Comparison of ENCODE assay signal across 12 mouse cellular contexts in the genomic region with DNA sequence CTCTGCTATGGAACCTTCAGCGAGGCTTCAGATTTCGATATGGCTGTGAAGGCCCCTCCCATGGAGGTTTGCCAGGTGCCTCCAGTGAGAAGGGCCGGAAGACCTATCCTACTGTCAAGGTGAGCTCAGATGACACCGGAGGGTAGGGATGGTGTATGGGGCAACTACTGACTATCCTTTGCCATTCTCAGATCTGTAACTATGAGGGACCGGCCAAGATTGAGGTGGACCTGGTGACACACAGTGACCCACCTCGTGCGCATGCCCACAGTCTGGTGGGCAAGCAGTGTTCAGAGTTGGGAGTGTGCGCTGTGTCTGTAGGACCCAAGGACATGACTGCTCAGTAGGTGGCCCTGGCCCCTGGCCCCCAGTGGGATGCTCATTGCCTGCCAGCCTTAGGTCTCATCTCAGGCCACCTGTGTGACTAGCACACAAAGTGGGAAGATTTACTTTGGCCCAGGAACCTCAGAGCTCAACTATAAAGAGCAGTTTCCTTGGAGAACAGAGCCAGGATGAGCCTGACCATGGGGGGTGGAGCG. TPM values are rescaled to one million over a fixed set of nuclear protein-coding genes. Genes with fewer than 3 reads are reported as not detected.
DNase-seq lines count a peak whose midpoint lies in the region; ATAC-seq lines count a peak whose summit lies in the region.
"Had no signal": no experiment of that assay in that cellular context is flagged by ENCODE, and none has a peak within 500 bp of the region (broad histone marks: within the 10 kb centered on the region; RNA-seq: fewer than 3 reads in every experiment).

No protein-coding gene starts in this region.

- no peaks in the 10 kb centered on the region for H3K9me3 ChIP-seq in embryonic facial prominence, embryonic 10.5 days
- H3K9me3 ChIP-seq in limb, embryonic 13.5 days: no peaks in the 10 kb centered on the region
- H3K9me3 ChIP-seq: hindbrain, embryonic 13.5 days; liver, embryonic 15.5 days had no signal

- intact Hi-C loops in gastrocnemius, postnatal 36 days (cut with DNase I): loop anchor here (5.0 kb wide), 1 partner anchor 220 kb away; no protein-coding TSS in a partner anchor

- H3K4me2 ChIP-seq in limb, embryonic 13.5 days (replicated peaks): 0 out of 2 replicates have a peak overlapping the region, but pooled peaks have one; percentile 99

- no peak overlapping the region for H3K4me3 ChIP-seq in embryonic facial prominence, embryonic 10.5 days
- no peak overlapping the region for H3K4me3 ChIP-seq in limb, embryonic 13.5 days

- peaks cover 42% of the 10 kb centered on the region for H3K4me1 ChIP-seq in embryonic facial prominence, embryonic 10.5 days
- peaks cover 25% of the 10 kb centered on the region for H3K4me1 ChIP-seq in limb, embryonic 13.5 days

- peaks cover 60% of the 10 kb centered on the region for H3K27me3 ChIP-seq in embryonic facial prominence, embryonic 10.5 days (replicated peaks; ENCODE audit: low read depth, poor library complexity, severe bottlenecking)
- H3K27me3 ChIP-seq in limb, embryonic 13.5 days: peaks cover 37% of the 10 kb centered on the region
- H3K27me3 ChIP-seq: Patski had no signal

- 90% methylated on average over 9 of the region's 9 CpGs for WGBS in embryonic facial prominence, embryonic 10.5 days
- 92% methylated on average over 9 of the region's 9 CpGs for WGBS in limb, embryonic 13.5 days

- no peak overlapping the region for H3K27ac ChIP-seq in embryonic facial prominence, embryonic 10.5 days (replicated peaks)
- H3K27ac ChIP-seq in limb, embryonic 13.5 days: no peak overlapping the region
- H3K27ac ChIP-seq: hindbrain, embryonic 13.5 days had no signal

- H3K36me3 ChIP-seq in embryonic facial prominence, embryonic 10.5 days (replicated peaks): peaks cover 23% of the 10 kb centered on the region
- peaks cover 27% of the 10 kb centered on the region for H3K36me3 ChIP-seq in limb, embryonic 13.5 days

- H3K9ac ChIP-seq in limb, embryonic 13.5 days: no peak overlapping the region

- peak; percentile 4 for DNase-seq in gastrocnemius, postnatal 25 days
- no peak for DNase-seq in gastrocnemius, postnatal 36 days
- peak; percentile 2 for DNase-seq in ovary, adult 18-20 months (ENCODE audit: low spot score)
- DNase-seq in ovary, postnatal 36 days (ENCODE audit: low spot score): no peak
- DNase-seq in embryonic facial prominence, embryonic 10.5 days (ENCODE audit: low spot score): peak; percentile 7
- DNase-seq in kidney, adult 8-10 months: no peak
- DNase-seq: kidney, adult 2 months; lung, postnatal 36 days had no signal

- ATAC-seq in limb, embryonic 13.5 days (ENCODE audit: low FRiP score, low read depth): no peak
- ATAC-seq: Patski had no signal

RNA-seq across cellular contexts. Expression of a gene that starts 2.7 kb away (rescaled TPM):
- 1 to 10 TPM; 7.2 to 8.5 TPM for total RNA-seq in gastrocnemius, postnatal 25 days (2021)
- total RNA-seq in gastrocnemius, postnatal 36 days (2021): 1 to 10 TPM; 7.3 to 8.6 TPM
- 5.6 and 5.7 TPM in 2 replicates for polyA plus RNA-seq in embryonic facial prominence, embryonic 10.5 days (2016; fragmentation: Nextera tagmentation; extraction: Ambion mirVana)
- 9.4 and 11.1 TPM in 2 replicates for polyA plus RNA-seq in limb, embryonic 13.5 days (2015; fragmentation: Nextera tagmentation; extraction: Ambion mirVana)

RNA-seq across cellular contexts. Expression of a gene that starts 20.1 kb away (rescaled TPM):
- total RNA-seq in gastrocnemius, postnatal 25 days (2021): under 1 TPM; 0.28 to 0.54 TPM
- under 1 TPM; 0.51 to 0.62 TPM for total RNA-seq in gastrocnemius, postnatal 36 days (2021)
- polyA plus RNA-seq in embryonic facial prominence, embryonic 10.5 days (2016; fragmentation: Nextera tagmentation; extraction: Ambion mirVana): 2.5 and 3.5 TPM in 2 replicates
- polyA plus RNA-seq in limb, embryonic 13.5 days (2015; fragmentation: Nextera tagmentation; extraction: Ambion mirVana): 4.1 and 4.8 TPM in 2 replicates

RNA-seq across cellular contexts. Expression of a gene that starts 21.2 kb away (rescaled TPM):
- total RNA-seq in gastrocnemius, postnatal 25 days (2021): 1 to 10 TPM; 2.9 TPM
- total RNA-seq in gastrocnemius, postnatal 36 days (2021): 1 to 10 TPM; 2.7 to 2.9 TPM
- 17.1 and 17.2 TPM in 2 replicates for polyA plus RNA-seq in embryonic facial prominence, embryonic 10.5 days (2016; fragmentation: Nextera tagmentation; extraction: Ambion mirVana)
- polyA plus RNA-seq in limb, embryonic 13.5 days (2015; fragmentation: Nextera tagmentation; extraction: Ambion mirVana): 14.7 and 15.5 TPM in 2 replicates

RNA-seq across cellular contexts. Expression of a gene that starts 31.7 kb away (rescaled TPM):
- 10 to 100 TPM; 56.1 to 56.5 TPM for total RNA-seq in gastrocnemius, postnatal 25 days (2021)
- 10 to 100 TPM; 55.9 to 56.4 TPM for total RNA-seq in gastrocnemius, postnatal 36 days (2021)
- 204 and 208 TPM in 2 replicates for polyA plus RNA-seq in embryonic facial prominence, embryonic 10.5 days (2016; fragmentation: Nextera tagmentation; extraction: Ambion mirVana)
- polyA plus RNA-seq in limb, embryonic 13.5 days (2015; fragmentation: Nextera tagmentation; extraction: Ambion mirVana): 176 and 177 TPM in 2 replicates

RNA-seq across cellular contexts. Expression of a gene that starts 34.1 kb away (rescaled TPM):
- total RNA-seq in gastrocnemius, postnatal 25 days (2021): 1 to 10 TPM; 1.0 to 1.2 TPM
- 1 to 10 TPM in 1 of 2 experiments, under 1 TPM in 1; 0.79 to 1.1 TPM for total RNA-seq in gastrocnemius, postnatal 36 days (2021)
- 8.0 and 8.4 TPM in 2 replicates for polyA plus RNA-seq in embryonic facial prominence, embryonic 10.5 days (2016; fragmentation: Nextera tagmentation; extraction: Ambion mirVana)
- 3.5 and 4.8 TPM in 2 replicates for polyA plus RNA-seq in limb, embryonic 13.5 days (2015; fragmentation: Nextera tagmentation; extraction: Ambion mirVana)

Comparison
In these comparisons a context has a peak if more than half of its experiments do, and no peak if none do; other contexts are left out.
1. DNase-seq: peak in gastrocnemius, postnatal 25 days (single experiment), ovary, adult 18-20 months (single experiment) and embryonic facial prominence, embryonic 10.5 days (single experiment); none in gastrocnemius, postnatal 36 days (0 of 2), ovary, postnatal 36 days (single experiment) and kidney, adult 8-10 months (0 of 2).